Mouse (Mus musculus): ENCODE results near the gene Rab40c. TPM values are rescaled to one million over a fixed set of nuclear protein-coding genes. Genes with fewer than 3 reads are reported as not detected.

Rab40c gene
- polyA plus RNA-seq, 1 experiment = 34.8 TPM

DNA sequence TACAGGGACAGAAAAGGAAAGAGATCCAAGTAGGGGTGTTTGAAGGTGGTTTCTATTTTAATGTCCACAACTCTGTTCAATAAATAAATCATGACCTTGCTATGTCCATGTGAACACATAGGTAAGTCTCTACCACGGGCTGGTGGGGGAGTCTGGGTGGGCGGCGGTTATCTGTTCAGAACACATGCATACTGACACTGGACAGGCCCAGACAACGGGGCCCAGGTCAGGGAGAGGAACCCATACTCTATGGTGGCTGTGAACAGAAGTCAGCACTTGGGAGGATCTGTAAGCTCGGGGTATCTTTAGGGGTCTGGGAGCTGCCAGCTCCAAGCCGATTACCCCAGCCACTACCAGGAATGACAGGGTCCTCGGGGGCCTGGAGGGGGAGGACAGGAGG, 26.8 kb upstream of the Rab40c start:
- Histone ChIP-seq H3K27ac (ENCODE audit: insufficient read depth, low read depth, low read length) (peak overlapping the region; percentile 43), H3K4me3 (ENCODE audit: insufficient read depth, low read depth, low read length) (no peak overlapping the region), H3K36me3 (ENCODE audit: control insufficient read depth, insufficient read depth, low read length) (no peaks in the 10 kb centered on the region), H3K27me3 (replicated peaks; ENCODE audit: control insufficient read depth, insufficient read depth, low read length) (no peaks in the 10 kb centered on the region), H3K4me1 (ENCODE audit: control insufficient read depth, insufficient read depth, low read length) (peaks cover 4% of the 10 kb centered on the region; the same call in 1 of the 2 replicates)
- WGBS = 75% methylated on average over 7 of the region's 7 CpGs
- DNase-seq = no peak
- TF ChIP-seq CTCF (conservative IDR thresholded peaks at IDR 0.05; ENCODE audit: insufficient read depth, insufficient read length, low read depth, low read length) = no peak
- no peak for TF ChIP-seq POLR2A (IDR thresholded peaks at IDR 0.05; ENCODE audit: low read depth, low read length)

DNA sequence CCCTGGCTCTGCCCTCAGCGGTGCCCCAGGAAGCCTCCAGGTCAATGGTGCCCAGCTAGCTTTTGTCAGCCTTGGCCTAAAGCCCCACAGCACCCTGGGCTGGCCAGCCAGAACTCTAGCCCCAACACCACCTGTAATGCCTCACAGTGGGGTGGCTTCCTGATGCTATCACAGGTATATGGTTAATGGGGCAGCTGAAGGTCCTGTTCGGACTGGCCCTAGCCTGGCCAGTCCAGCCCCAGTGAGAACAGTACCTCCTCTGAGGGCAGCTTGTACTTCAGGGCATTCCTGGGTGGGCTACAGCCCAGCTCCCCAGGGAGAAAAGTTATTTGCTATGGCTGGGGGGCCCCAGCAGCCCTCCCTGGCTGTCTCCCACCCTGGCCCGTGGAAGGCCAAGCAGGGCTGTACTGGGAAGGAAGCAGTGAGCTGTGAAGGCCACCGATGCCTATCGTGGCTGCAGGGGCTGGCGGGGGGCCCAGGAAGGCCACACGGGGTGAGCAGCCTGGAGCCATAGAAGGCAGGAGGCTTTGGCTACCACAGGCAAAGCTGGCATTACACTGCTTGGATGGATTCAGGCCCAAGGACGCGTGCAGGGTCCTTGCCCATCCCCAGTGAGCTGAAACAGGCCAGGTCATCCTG, 26.1 kb upstream of the Rab40c start:
- WGBS = 44% methylated on average over 9 of the region's 9 CpGs
- Histone ChIP-seq H3K4me3 (ENCODE audit: insufficient read depth, low read depth, low read length) (no peak overlapping the region), H3K27me3 (replicated peaks; ENCODE audit: control insufficient read depth, insufficient read depth, low read length) (no peaks in the 10 kb centered on the region), H3K36me3 (ENCODE audit: control insufficient read depth, insufficient read depth, low read length) (no peaks in the 10 kb centered on the region), H3K4me1 (ENCODE audit: control insufficient read depth, insufficient read depth, low read length) (peaks cover 10% of the 10 kb centered on the region; the same call in 1 of the 2 replicates), H3K27ac (ENCODE audit: insufficient read depth, low read depth, low read length) (peak overlapping the region; percentile 83)
- peak; percentile 75 for DNase-seq
- TF ChIP-seq POLR2A (IDR thresholded peaks at IDR 0.05; ENCODE audit: low read depth, low read length) (no peak), CTCF (conservative IDR thresholded peaks at IDR 0.05; ENCODE audit: insufficient read depth, insufficient read length, low read depth, low read length) (no peak)

GRCm38 (mm10) chr17:25944366-25945163, 25.0 kb upstream of the Rab40c start, which contains the start of the genes Pigq and Nhlrc4:
TSS of gene Pigq (minus strand) at chr17:25944936.
TSS of gene Nhlrc4 (minus strand) at chr17:25944961.
- H3K36me3 ChIP-seq (ENCODE audit: control insufficient read depth, insufficient read depth, low read length) = no peaks in the 10 kb centered on the region
- 57% methylated on average over 6 of the region's 6 CpGs for WGBS
- peaks cover 12% of the 10 kb centered on the region; the same call in 1 of the 2 replicates for H3K4me1 ChIP-seq (ENCODE audit: control insufficient read depth, insufficient read depth, low read length)
- TF ChIP-seq POLR2A (IDR thresholded peaks at IDR 0.05; ENCODE audit: low read depth, low read length) = no peak
- TF ChIP-seq CTCF (conservative IDR thresholded peaks at IDR 0.05; ENCODE audit: insufficient read depth, insufficient read length, low read depth, low read length) = no peak
- H3K4me3 ChIP-seq (ENCODE audit: insufficient read depth, low read depth, low read length) = no peak within 1 kb of the TSS
- peak within 1 kb of the TSS; percentile 83 for H3K27ac ChIP-seq (ENCODE audit: insufficient read depth, low read depth, low read length)
- DNase-seq = no peak
- H3K27me3 ChIP-seq (replicated peaks; ENCODE audit: control insufficient read depth, insufficient read depth, low read length) = no peaks in the 10 kb centered on the region

- WGBS = 81% methylated on average over 9 of the region's 9 CpGs
These were observed 24.2 kb upstream of the Rab40c start for GRCm38 (mm10) chr17:25943769-25944168.

GRCm38 (mm10) chr17:25943221-25943620, 23.7 kb upstream of the Rab40c start:
- no peak for DNase-seq
- H3K36me3 ChIP-seq (ENCODE audit: control insufficient read depth, insufficient read depth, low read length) = no peaks in the 10 kb centered on the region
- H3K4me1 ChIP-seq (ENCODE audit: control insufficient read depth, insufficient read depth, low read length) = peaks cover 12% of the 10 kb centered on the region; the same call in 1 of the 2 replicates
- H3K27me3 ChIP-seq (replicated peaks; ENCODE audit: control insufficient read depth, insufficient read depth, low read length) = no peaks in the 10 kb centered on the region
- no peak overlapping the region for H3K4me3 ChIP-seq (ENCODE audit: insufficient read depth, low read depth, low read length)
- H3K27ac ChIP-seq (ENCODE audit: insufficient read depth, low read depth, low read length) = no peak overlapping the region
- 88% methylated on average over 3 of the region's 3 CpGs for WGBS
- no peak for TF ChIP-seq CTCF (conservative IDR thresholded peaks at IDR 0.05; ENCODE audit: insufficient read depth, insufficient read length, low read depth, low read length)
- TF ChIP-seq POLR2A (IDR thresholded peaks at IDR 0.05; ENCODE audit: low read depth, low read length) = no peak

More at GRCm38 (mm10) chr17:25943769-25944168, 24.2 kb upstream of the Rab40c start:
- TF ChIP-seq POLR2A (IDR thresholded peaks at IDR 0.05; ENCODE audit: low read depth, low read length) (no peak), CTCF (conservative IDR thresholded peaks at IDR 0.05; ENCODE audit: insufficient read depth, insufficient read length, low read depth, low read length) (no peak)
- no peak for DNase-seq
- H3K27me3 ChIP-seq (replicated peaks; ENCODE audit: control insufficient read depth, insufficient read depth, low read length) = no peaks in the 10 kb centered on the region
- no peaks in the 10 kb centered on the region for H3K36me3 ChIP-seq (ENCODE audit: control insufficient read depth, insufficient read depth, low read length)
- no peak overlapping the region for H3K4me3 ChIP-seq (ENCODE audit: insufficient read depth, low read depth, low read length)
- no peak overlapping the region for H3K27ac ChIP-seq (ENCODE audit: insufficient read depth, low read depth, low read length)
- peaks cover 12% of the 10 kb centered on the region; the same call in 1 of the 2 replicates for H3K4me1 ChIP-seq (ENCODE audit: control insufficient read depth, insufficient read depth, low read length)

DNA sequence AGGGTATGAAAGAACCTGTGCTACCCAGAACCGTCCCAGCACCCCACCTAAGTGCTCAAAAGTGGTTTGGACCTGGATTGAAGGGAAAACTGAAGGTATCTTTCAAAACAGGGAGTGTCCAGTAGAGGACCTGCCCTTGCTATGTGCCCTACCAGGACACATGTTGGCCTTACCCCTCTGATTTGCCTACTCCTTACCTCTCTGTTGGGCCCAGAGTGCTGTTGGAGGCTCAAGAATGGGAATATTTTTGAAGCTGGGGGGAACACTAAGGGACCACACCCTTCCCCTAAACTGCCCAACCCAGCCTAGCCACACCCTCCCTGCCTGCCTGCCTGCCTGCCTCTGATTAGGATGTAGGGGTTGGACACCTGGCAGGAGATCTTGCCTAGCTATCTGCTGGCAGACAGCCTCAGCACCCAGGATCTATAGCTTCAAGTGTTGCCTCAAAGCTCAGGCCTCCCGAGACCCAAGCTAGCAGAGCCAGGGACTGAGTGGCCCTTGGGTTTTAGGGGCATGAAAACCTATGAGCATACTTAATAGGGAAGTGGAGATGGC, 23.1 kb upstream of the Rab40c start:
- 80% methylated on average over 2 of the region's 2 CpGs for WGBS
- TF ChIP-seq POLR2A (IDR thresholded peaks at IDR 0.05; ENCODE audit: low read depth, low read length) (no peak), CTCF (conservative IDR thresholded peaks at IDR 0.05; ENCODE audit: insufficient read depth, insufficient read length, low read depth, low read length) (no peak)
- no peak for DNase-seq
- Histone ChIP-seq H3K4me3 (ENCODE audit: insufficient read depth, low read depth, low read length) (no peak overlapping the region), H3K27ac (ENCODE audit: insufficient read depth, low read depth, low read length) (peak overlapping the region; percentile 94; the same call in 1 of the 2 replicates), H3K36me3 (ENCODE audit: control insufficient read depth, insufficient read depth, low read length) (no peaks in the 10 kb centered on the region), H3K4me1 (ENCODE audit: control insufficient read depth, insufficient read depth, low read length) (peaks cover 12% of the 10 kb centered on the region; the same call in 1 of the 2 replicates), H3K27me3 (replicated peaks; ENCODE audit: control insufficient read depth, insufficient read depth, low read length) (no peaks in the 10 kb centered on the region)
